Mouse (Mus musculus): ENCODE measurements around the gene Gfer.

The Gfer gene

DNA sequence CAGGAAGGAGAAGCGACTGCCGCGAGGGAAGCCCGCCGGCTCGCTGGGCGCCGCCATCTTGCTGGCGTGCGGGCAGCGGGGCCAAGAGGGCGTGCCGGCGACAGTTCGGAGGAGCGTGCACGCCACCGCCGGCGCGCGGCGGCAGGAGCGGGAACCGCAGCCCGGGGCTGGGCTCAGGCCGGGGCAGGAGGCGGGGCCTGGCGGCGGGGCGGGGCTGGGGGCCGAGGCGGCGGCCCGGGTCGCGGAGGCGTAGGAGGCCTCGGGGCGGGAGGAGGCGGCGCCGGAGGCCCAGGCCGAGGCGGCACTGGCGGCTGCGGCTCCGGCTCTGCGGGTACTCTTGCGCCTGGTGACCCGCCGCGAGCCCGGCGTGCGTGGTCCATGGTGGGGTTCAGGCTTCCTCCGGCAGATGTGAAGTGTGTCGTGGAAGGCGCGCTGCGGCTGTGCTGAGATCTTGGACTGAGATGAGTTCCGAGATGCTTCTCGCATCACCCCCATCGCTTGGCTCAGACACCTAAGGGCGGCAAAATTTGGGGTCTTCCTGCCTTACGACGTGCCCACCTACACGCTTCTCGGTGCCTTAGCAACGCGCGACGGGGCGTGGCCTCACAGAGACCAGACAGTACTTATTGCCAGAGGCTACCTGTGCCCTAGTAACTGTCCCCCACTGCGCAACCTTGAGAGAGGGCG lies at the start of gene Gfer, which contains the start of gene Noxo1:
Gfer (minus strand) TSS at position 146 of the 687 bp plus-strand sequence.
Noxo1 (plus strand) TSS at position 224 of the 687 bp plus-strand sequence.
- ChIA-PET CTCF (interaction anchor here in 1 of 4 experiments (0.6 to 1.1 kb wide), 2 partner anchors 12 to 15 kb away, joined by 3 read pairs; no protein-coding TSS in a partner anchor), POLR2A (interaction anchor here (0.5 to 3.5 kb wide), 23 partner anchors 10 to 246 kb away, joined by 3 to 20 read pairs (median 3); partner anchors contain the start of genes Tbl3 (in 3 of the 4), Eme2 (in 1 of the 4), Mapk8ip3 (in 1 of the 4) and Mrps34 (in 1 of the 4))

GRCm38 (mm10) chr17:24744381-24744780 lies 48.4 kb upstream of the Gfer start:
- ChIA-PET POLR2A (interaction anchor here in 3 of 4 experiments (0.5 to 2.5 kb wide), 5 partner anchors 8 to 216 kb away, joined by 3 to 12 read pairs (median 10); partner anchors contain the start of genes Msrb1 (in 2 of the 3), Fahd1 (in 1 of the 3) and Traf7 (in 1 of the 3)), CTCF (interaction anchor here in 2 of 4 experiments (1.1 to 1.6 kb wide), 2 partner anchors 14 to 18 kb away, joined by 3 to 4 read pairs; no protein-coding TSS in a partner anchor)

- ChIA-PET CTCF (interaction anchor here in 1 of 4 experiments (1.1 kb wide), 1 partner anchor 18 kb away, joined by 3 read pairs; no protein-coding TSS in a partner anchor), POLR2A (interaction anchor here in 2 of 4 experiments (1.6 to 2.5 kb wide), 2 partner anchors 7 to 12 kb away, joined by 6 to 12 read pairs; partner anchors contain the start of gene Msrb1 (in 1 of the 2))
Observed at GRCm38 (mm10) chr17:24743896-24744295, 47.9 kb upstream of the Gfer start.

DNA sequence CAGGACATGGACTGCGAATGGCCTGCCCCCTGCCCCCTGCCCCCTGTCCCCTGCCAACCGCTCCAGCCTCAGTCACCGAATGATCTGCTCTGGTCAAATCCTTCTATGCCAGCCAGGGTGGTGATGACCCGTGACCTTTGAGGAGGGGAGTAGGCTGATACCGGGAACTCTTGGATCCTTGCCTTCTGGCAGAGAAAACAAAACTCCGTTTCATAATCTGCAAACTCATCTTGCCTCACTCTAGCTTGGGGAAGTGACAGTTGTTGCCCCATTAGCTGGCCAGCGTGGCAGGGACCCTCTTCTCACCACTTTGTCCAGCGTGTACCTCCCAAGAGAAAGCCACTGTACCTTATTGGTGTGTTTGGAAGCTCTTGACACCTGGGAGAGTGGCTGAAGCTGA lies 46.4 kb upstream of the Gfer start:
- POLR2A ChIA-PET = interaction anchor here in 3 of 4 experiments (0.6 to 16.1 kb wide), 5 partner anchors 10 to 339 kb away, joined by 3 to 268 read pairs (median 5); partner anchors contain the start of genes Ndufb10 (in 1 of the 3), Rnf151 (in 1 of the 3), Rpl3l (in 1 of the 3) and Rps2 (in 1 of the 3)

GRCm38 (mm10) chr17:24739926-24740325 lies 44.0 kb upstream of the Gfer start:
- CTCF ChIA-PET = interaction anchor here in 2 of 4 experiments (0.6 to 0.8 kb wide), 3 partner anchors 11 to 510 kb away, joined by 3 to 4 read pairs (median 3); no protein-coding TSS in a partner anchor
- POLR2A ChIA-PET = interaction anchor here (0.6 to 16.1 kb wide), 21 partner anchors 9 to 261 kb away, joined by 3 to 268 read pairs (median 3); partner anchors contain the start of genes Hs3st6 (in 2 of the 4), Ndufb10 (in 2 of the 4), Rnf151 (in 2 of the 4) and Rps2 (in 2 of the 4)

More for the DNA sequence above, 46.4 kb upstream of the Gfer start:
- CTCF ChIA-PET = no interaction called here

GRCm38 (mm10) chr17:24738238-24738637 lies 42.3 kb upstream of the Gfer start:
- POLR2A ChIA-PET = interaction anchor here in 2 of 4 experiments (0.7 to 16.1 kb wide), 4 partner anchors 17 to 210 kb away, joined by 3 to 268 read pairs (median 5); partner anchors contain the start of genes Ndufb10 (in 1 of the 2), Rnf151 (in 1 of the 2), Rpl3l (in 1 of the 2) and Rps2 (in 1 of the 2)
- CTCF ChIA-PET = interaction anchor here in 1 of 4 experiments (3.1 kb wide), 1 partner anchor 7 kb away, joined by 17 read pairs; no protein-coding TSS in a partner anchor

DNA sequence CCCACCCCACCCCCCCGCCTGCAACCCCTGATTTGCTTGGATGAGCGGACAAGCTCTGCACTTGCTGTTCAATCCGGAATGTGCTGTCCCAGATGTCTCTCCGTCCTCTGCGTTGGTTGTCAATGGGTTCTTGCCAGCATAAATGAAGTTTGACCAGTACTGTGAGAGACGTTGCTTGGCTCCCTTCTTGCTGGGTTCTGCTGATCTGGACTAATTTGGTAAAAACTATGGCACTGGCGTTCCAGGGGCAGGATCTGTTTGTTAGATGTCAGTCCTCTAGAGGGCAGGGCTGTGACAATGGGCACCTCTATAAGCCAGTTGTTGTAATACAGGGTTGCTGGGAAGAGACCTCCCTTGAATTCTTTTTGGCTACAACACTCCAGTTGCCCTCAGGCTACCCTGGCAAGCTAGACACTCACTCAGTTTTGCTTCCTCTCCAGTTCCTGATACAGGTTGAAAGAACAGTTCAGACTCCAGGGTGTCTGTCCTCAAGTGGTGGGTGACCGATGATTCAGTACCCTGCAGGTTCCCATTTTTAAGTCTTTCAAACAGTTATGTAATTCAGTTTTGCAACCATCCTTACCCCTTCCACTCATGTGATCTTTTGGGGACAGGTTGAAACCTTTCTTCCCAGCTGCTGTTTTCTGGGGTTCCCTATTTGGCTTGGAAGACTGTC lies 41.3 kb upstream of the Gfer start:
- POLR2A ChIA-PET = interaction anchor here (0.6 to 16.1 kb wide), 46 partner anchors 8 to 486 kb away, joined by 3 to 268 read pairs (median 5); partner anchors contain the start of genes Fahd1 (in 3 of the 4), Ndufb10 (in 3 of the 4), Hs3st6 (in 2 of the 4) and Pkd1 (in 2 of the 4)
- CTCF ChIA-PET = interaction anchor here in 3 of 4 experiments (0.6 to 3.1 kb wide), 13 partner anchors 8 to 548 kb away, joined by 3 to 17 read pairs (median 3); partner anchors contain the start of genes Ndufb10 (in 3 of the 3), Hs3st6 (in 1 of the 3) and Mlst8 (in 1 of the 3)

DNA sequence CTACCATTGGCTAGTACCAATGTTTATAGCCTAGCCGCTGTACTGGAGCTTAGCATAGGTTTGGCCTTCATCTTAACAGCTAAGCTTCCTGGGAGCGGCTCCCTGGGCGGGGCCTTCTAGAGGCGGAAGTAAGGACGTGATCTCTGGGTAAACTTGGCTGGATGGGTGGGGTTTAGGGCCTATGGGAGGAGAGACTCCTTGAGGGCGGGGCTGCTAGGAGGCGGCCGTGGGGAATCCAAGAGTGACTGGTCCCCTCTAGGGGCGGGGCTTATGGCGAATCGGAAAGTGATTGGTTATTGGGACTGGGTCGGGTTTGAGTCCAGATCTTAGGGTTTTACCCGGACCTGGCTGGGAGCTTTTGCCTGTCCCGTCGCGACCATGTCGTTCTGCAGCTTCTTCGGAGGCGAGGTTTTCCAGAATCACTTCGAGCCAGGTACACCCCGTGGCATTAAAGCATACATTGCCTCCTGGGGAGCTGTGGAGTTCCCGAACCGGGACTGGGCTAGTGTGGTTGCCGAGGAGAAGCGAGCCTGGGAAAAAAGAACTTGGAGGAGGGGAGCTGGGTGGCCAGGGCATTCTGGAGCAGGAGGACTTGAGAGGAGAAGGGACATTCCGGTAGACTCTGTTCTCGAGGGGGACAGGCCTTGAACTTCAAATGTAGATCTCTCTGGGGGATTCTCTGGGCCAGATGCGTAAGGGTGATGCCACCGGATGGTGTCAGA lies 40.5 kb upstream of the Gfer start, which contains the start of gene Msrb1:
Msrb1 (plus strand) TSS at position 313 of the 722 bp plus-strand sequence.
- CTCF ChIA-PET = interaction anchor here (0.5 to 3.1 kb wide), 20 partner anchors 8 to 549 kb away, joined by 3 to 17 read pairs (median 3); partner anchors contain the start of genes Ndufb10 (in 3 of the 4), Hs3st6 (in 1 of the 4), Mlst8 (in 1 of the 4) and Rpl3l (in 1 of the 4)
- POLR2A ChIA-PET = interaction anchor here (0.6 to 16.1 kb wide), 73 partner anchors 8 to 1097 kb away, joined by 3 to 268 read pairs (median 4); partner anchors contain the start of genes Fahd1 (in 3 of the 4), Meiob (in 3 of the 4), Ndufb10 (in 3 of the 4) and Traf7 (in 3 of the 4)

DNA sequence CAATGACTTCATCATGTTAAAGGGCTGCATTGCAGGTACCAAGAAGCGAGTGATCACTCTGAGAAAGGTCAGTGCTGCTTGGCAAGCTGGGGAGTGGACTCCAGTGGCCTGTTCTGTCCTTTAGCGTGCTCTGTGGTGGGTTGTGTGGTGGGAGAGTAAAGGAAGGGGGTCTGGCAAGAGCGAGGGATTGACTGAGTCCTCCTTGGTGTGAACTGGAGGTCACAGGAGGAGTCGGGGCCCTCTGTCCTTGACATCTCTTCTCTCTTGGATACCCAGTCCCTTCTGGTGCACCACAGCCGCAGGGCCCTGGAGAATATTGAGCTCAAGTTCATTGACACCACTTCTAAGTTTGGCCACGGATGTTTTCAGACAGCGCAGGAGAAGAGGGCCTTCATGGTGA lies 39.5 kb upstream of the Gfer start:
- ChIA-PET POLR2A (interaction anchor here in 3 of 4 experiments (0.6 to 16.1 kb wide), 26 partner anchors 8 to 547 kb away, joined by 3 to 268 read pairs (median 8); partner anchors contain the start of genes Hs3st6 (in 2 of the 3), Meiob (in 2 of the 3), Ndufb10 (in 2 of the 3) and Rnf151 (in 2 of the 3)), CTCF (interaction anchor here in 2 of 4 experiments (1.0 to 3.1 kb wide), 8 partner anchors 8 to 59 kb away, joined by 3 to 17 read pairs (median 6); partner anchors contain the start of genes Ndufb10 (in 2 of the 2) and Rpl3l (in 1 of the 2))

GRCm38 (mm10) chr17:24734513-24734912 lies 38.6 kb upstream of the Gfer start:
- CTCF ChIA-PET = interaction anchor here in 2 of 4 experiments (0.7 to 1.8 kb wide), 3 partner anchors 10 to 229 kb away, joined by 3 to 6 read pairs (median 5); partner anchors contain the start of gene Ndufb10 (in 1 of the 2)
- POLR2A ChIA-PET = interaction anchor here in 3 of 4 experiments (1.4 to 16.1 kb wide), 3 partner anchors 12 to 15 kb away, joined by 3 to 268 read pairs (median 75); partner anchors contain the start of genes Ndufb10 (in 2 of the 3), Rnf151 (in 1 of the 3), Rpl3l (in 1 of the 3) and Rps2 (in 1 of the 3)

GRCm38 (mm10) chr17:24733434-24734050 lies 37.6 kb upstream of the Gfer start:
- ChIA-PET POLR2A (interaction anchor here in 2 of 4 experiments (0.8 to 16.1 kb wide), 13 partner anchors 10 to 254 kb away, joined by 3 to 268 read pairs (median 4); partner anchors contain the start of genes Ndufb10 (in 2 of the 2), Rnf151 (in 2 of the 2), Rps2 (in 2 of the 2) and Hs3st6 (in 1 of the 2)), CTCF (interaction anchor here in 3 of 4 experiments (0.6 to 2.1 kb wide), 4 partner anchors 9 to 105 kb away, joined by 3 to 6 read pairs (median 4); partner anchors contain the start of gene Ndufb10 (in 1 of the 3))

DNA sequence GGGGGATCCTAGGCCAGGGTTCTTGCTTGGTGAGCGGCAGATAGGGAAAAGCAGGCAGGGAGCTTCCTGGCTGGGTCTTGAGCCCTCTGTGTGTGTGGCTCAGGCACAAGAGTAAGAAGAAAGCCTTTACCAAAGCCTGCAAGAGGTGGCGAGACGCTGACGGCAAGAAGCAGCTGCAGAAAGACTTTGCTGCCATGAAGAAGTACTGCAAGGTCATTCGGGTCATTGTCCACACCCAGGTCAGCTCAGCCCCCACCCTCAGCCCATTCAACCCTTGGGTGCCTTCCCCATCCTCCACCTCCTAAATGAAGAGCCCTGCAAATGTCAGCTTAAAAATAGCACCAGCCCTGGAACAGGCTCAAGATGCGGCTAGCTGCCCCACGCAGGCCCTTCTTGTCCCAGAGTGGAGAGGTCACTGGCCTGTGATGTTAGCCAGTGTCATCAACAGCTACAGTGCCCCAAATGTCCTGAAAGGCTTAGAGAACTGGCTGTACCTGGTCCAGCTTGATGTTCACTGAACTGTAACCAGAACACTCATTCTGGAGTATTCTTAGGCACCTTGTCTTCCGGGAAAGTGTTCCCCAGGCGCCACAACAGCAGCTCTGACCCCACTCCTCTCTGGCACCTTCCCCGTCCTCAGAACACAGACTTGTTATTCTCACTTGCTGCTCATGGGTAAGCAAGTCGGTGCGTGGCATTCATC lies 36.4 kb upstream of the Gfer start:
- POLR2A ChIA-PET = interaction anchor here (0.6 to 16.1 kb wide), 23 partner anchors 8 to 538 kb away, joined by 3 to 268 read pairs (median 4); partner anchors contain the start of genes Ndufb10 (in 3 of the 4), Rnf151 (in 3 of the 4), Rps2 (in 3 of the 4) and Hs3st6 (in 2 of the 4)
- CTCF ChIA-PET = interaction anchor here in 3 of 4 experiments (0.6 to 2.1 kb wide), 6 partner anchors 8 to 209 kb away, joined by 4 to 6 read pairs (median 6); partner anchors contain the start of gene Ndufb10 (in 1 of the 3)

GRCm38 (mm10) chr17:24730787-24731186 lies 34.8 kb upstream of the Gfer start:
- ChIA-PET POLR2A (interaction anchor here (0.6 to 16.1 kb wide), 13 partner anchors 8 to 182 kb away, joined by 3 to 268 read pairs (median 3); partner anchors contain the start of genes Ndufb10 (in 2 of the 4), Pkd1 (in 2 of the 4), Hs3st6 (in 1 of the 4) and Meiob (in 1 of the 4)), CTCF (no interaction called here)

GRCm38 (mm10) chr17:24729067-24729466 lies 33.1 kb upstream of the Gfer start:
- ChIA-PET CTCF (interaction anchor here in 2 of 4 experiments (0.6 to 1.2 kb wide), 4 partner anchors 8 to 27 kb away, joined by 3 read pairs; partner anchors contain the start of gene Msrb1 (in 1 of the 2)), POLR2A (interaction anchor here in 3 of 4 experiments (0.7 to 16.1 kb wide), 22 partner anchors 6 to 250 kb away, joined by 3 to 268 read pairs (median 5); partner anchors contain the start of genes Msrb1 (in 2 of the 3), Rnf151 (in 2 of the 3), Rps2 (in 2 of the 3) and Hs3st6 (in 1 of the 3))

Data from embryonic stem cell, embryonic (primary cell).